Comparison of ENCODE assay signal across 8 mouse cellular contexts in genomic region chr5:117358725-117359124, GRCm38 (mm10). TPM values are rescaled to one million over a fixed set of nuclear protein-coding genes. Genes with fewer than 3 reads are reported as not detected.
DNase-seq lines count a peak whose midpoint lies in the region; ATAC-seq and TF ChIP-seq lines count a peak whose summit lies in the region.

No protein-coding gene starts in this region.

- peak; percentile 81 for DNase-seq in Muller cell, postnatal 12 days (ENCODE audit: inconsistent ontology term)
- DNase-seq in cerebellum, adult 2 months, result peak; percentile 55 to 61
- peak; percentile 67 to 94 for DNase-seq in frontal cortex, adult 2 months (ENCODE audit: extremely low spot score in 1 of 2, low spot score in 1 of 2)
- peak; percentile 78 for DNase-seq in induced T-regulatory cell, adult 2 months (ENCODE audit: low read depth)
- peak; percentile 76 to 89 for DNase-seq in left cerebral cortex, postnatal 25 days (ENCODE audit: low spot score in 2 of 2)
- DNase-seq in mesoderm, embryonic 11.5 days (ENCODE audit: low read depth, low spot score), result peak; percentile 70

- peak overlapping the region; percentile 42 for H3K4me3 ChIP-seq in cerebellum, adult 2 months (replicated peaks; ENCODE audit: insufficient read depth, low read depth, low read length)
- H3K4me3 ChIP-seq in small intestine, adult 2 months (ENCODE audit: low read depth, low read length), result no peak overlapping the region

- intact Hi-C loops in left cerebral cortex, postnatal 25 days (cut with DNase I), result loop anchor here (1.0 to 5.0 kb wide), 2 partner anchors 54 to 136 kb away; partner anchors contain the start of gene Ksr2

- ATAC-seq in inflammation-experienced regulatory T-cells, adult 6 months, result no peak

- TF ChIP-seq POLR2A in cerebellum, adult 2 months (IDR thresholded peaks at IDR 0.05; ENCODE audit: borderline replicate concordance, insufficient read depth, low read length), result no peak
- TF ChIP-seq POLR2A in small intestine, adult 2 months (IDR thresholded peaks at IDR 0.05; ENCODE audit: low read depth, low read length), result no peak

- TF ChIP-seq CTCF in cerebellum, adult 2 months (IDR thresholded peaks at IDR 0.05; ENCODE audit: borderline replicate concordance, insufficient read depth, low read depth, low read length), result peak; percentile 63; the same call in 1 of the 2 replicates
- peak; percentile 79; the same call in 1 of the 2 replicates for TF ChIP-seq CTCF in small intestine, adult 2 months (IDR thresholded peaks at IDR 0.05; ENCODE audit: extremely low read depth, insufficient read length, insufficient replicate concordance, low read depth, low read length)

- no peak overlapping the region for H3K27ac ChIP-seq in cerebellum, adult 2 months (ENCODE audit: insufficient read depth, low read length)
- no peak overlapping the region for H3K27ac ChIP-seq in small intestine, adult 2 months (ENCODE audit: insufficient read depth, low read depth, low read length)

- H3K4me1 ChIP-seq in cerebellum, adult 2 months (ENCODE audit: control insufficient read depth, insufficient read depth, low read length), result peaks cover 29% of the 10 kb centered on the region
- peaks cover 36% of the 10 kb centered on the region for H3K4me1 ChIP-seq in small intestine, adult 2 months (ENCODE audit: control insufficient read depth, insufficient read depth, insufficient read length, low read length)

- 54% methylated on average over 11 of the region's 11 CpGs for WGBS in cerebellum, adult 2 months
- 37% methylated on average over 11 of the region's 11 CpGs for WGBS in small intestine, adult 2 months

- H3K36me3 ChIP-seq in small intestine, adult 2 months (ENCODE audit: control insufficient read depth, insufficient read depth, low read length), result peaks cover 5% of the 10 kb centered on the region; the same call in 1 of the 2 replicates

- H3K27me3 ChIP-seq in cerebellum, adult 2 months (ENCODE audit: control insufficient read depth, insufficient read depth, low read length), result 0 out of 2 replicates have a peak, but pooled peaks cover 1% of the 10 kb centered on the region
- H3K27me3 ChIP-seq in small intestine, adult 2 months (ENCODE audit: control insufficient read depth, insufficient read depth, low read length), result no peaks in the 10 kb centered on the region

RNA-seq across cellular contexts. Expression of gene Wsb2, which starts 1.6 kb away (rescaled TPM):
- 235 and 238 TPM in 2 replicates for polyA plus RNA-seq in cerebellum, adult 2 months (2012; rRNA removed)
- polyA plus RNA-seq in frontal cortex, adult 2 months (2012; rRNA removed), result 328 and 398 TPM in 2 replicates
- total RNA-seq in left cerebral cortex, postnatal 25 days (2021), result 100 to 1,000 TPM; 319 to 325 TPM
- 84.3 and 194 TPM in 2 replicates for polyA plus RNA-seq in small intestine, adult 2 months (2012; rRNA removed)
- polyA plus RNA-seq in inflammation-experienced regulatory T-cells, adult 6 months (2017; shearing (Covaris generic)), result 10 to 100 TPM in 2 of 3 experiments, 1 to 10 TPM in 1; 9.8 to 11.3 (median 11.1) TPM

RNA-seq across cellular contexts. Expression of gene Rfc5, which starts 30.1 kb away (rescaled TPM):
- polyA plus RNA-seq in cerebellum, adult 2 months (2012; rRNA removed), result 9.9 and 10.4 TPM in 2 replicates
- 15.4 and 15.6 TPM in 2 replicates for polyA plus RNA-seq in frontal cortex, adult 2 months (2012; rRNA removed)
- total RNA-seq in left cerebral cortex, postnatal 25 days (2021), result 10 to 100 TPM; 20.4 to 24.7 TPM
- 8.5 and 20.8 TPM in 2 replicates for polyA plus RNA-seq in small intestine, adult 2 months (2012; rRNA removed)
- polyA plus RNA-seq in inflammation-experienced regulatory T-cells, adult 6 months (2017; shearing (Covaris generic)), result 10 to 100 TPM; 18.9 to 65.6 (median 26.8) TPM

RNA-seq across cellular contexts. Expression of gene Vsig10, which starts 39.8 kb away (rescaled TPM):
- 3.7 and 3.9 TPM in 2 replicates for polyA plus RNA-seq in cerebellum, adult 2 months (2012; rRNA removed)
- polyA plus RNA-seq in frontal cortex, adult 2 months (2012; rRNA removed), result 1.6 and 2.4 TPM in 2 replicates
- 1 to 10 TPM; 1.4 to 3.3 TPM for total RNA-seq in left cerebral cortex, postnatal 25 days (2021)
- polyA plus RNA-seq in small intestine, adult 2 months (2012; rRNA removed), result 22.9 and 67.6 TPM in 2 replicates
- 1 to 10 TPM; 4.1 to 7.8 (median 5.7) TPM for polyA plus RNA-seq in inflammation-experienced regulatory T-cells, adult 6 months (2017; shearing (Covaris generic))

RNA-seq across cellular contexts. Expression of gene Ksr2, which starts 55.1 kb away (rescaled TPM):
- 12.1 and 13.7 TPM in 2 replicates for polyA plus RNA-seq in cerebellum, adult 2 months (2012; rRNA removed)
- 9.1 and 9.4 TPM in 2 replicates for polyA plus RNA-seq in frontal cortex, adult 2 months (2012; rRNA removed)
- total RNA-seq in left cerebral cortex, postnatal 25 days (2021), result 10 to 100 TPM; 37.4 to 41.0 TPM
- 0.05 and 0.14 TPM in 2 replicates for polyA plus RNA-seq in small intestine, adult 2 months (2012; rRNA removed)
- polyA plus RNA-seq in inflammation-experienced regulatory T-cells, adult 6 months (2017; shearing (Covaris generic)), result under 1 TPM; 0.09 to 0.60 (median 0.36) TPM
